Mouse (Mus musculus) testis, postnatal 10 days (tissue): Measurements from ENCODE around the gene Boc.

Experiments
- DNase-seq: peaks from one replicate; pipeline ENCODE4 v3.0.0; 2021; ENCODE audit warnings: low spot score

The Boc gene

GRCm38 (mm10) chr16:44552726-44553125, 6.0 kb downstream of the Boc start:
- DNase-seq = no peak

GRCm38 (mm10) chr16:44552036-44552435, 6.7 kb downstream of the Boc start:
- no peak for DNase-seq

GRCm38 (mm10) chr16:44551491-44551890, 7.2 kb downstream of the Boc start:
- DNase-seq = no peak

GRCm38 (mm10) chr16:44550843-44551242, 7.9 kb downstream of the Boc start:
- DNase-seq = peak; percentile 48

DNA sequence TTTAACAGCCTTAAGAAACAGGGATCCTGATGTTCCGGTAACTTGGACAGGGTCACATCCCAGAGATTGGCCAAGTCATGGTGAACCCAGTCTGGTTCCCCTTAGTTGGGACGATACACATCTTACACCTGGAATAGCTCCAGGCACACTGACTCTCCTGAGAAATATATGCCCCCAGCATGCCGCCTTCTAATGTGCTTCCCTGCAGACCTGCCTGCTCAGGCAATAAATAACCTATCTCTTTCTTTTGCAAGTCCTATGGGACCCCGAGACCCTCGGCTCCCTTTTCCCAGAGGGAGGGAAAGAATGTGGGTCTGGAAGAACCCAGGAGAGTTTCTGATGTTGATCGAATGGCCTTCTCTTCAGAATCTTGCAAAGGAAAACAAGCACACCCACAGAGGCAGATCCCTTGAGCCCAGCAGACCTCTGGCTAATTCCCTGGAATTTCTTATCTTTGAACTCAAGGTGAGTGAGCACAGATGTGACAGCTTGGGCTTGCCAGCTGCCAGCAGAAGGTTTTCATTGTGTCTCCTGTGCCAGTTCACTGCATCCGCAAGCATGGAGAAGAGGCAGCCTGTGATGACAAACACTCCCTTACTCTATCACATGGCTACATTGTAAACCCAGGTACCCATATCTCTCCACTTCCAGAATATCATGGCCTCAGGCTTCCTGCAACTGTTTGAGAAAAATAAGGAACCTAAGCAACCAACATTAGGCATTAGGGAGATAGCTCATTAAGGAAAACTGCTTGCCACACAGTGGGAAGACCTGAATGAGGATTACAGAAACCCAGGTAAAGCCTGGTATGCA, 8.6 kb downstream of the Boc start:
- DNase-seq = no peak

- DNase-seq = no peak
Measured at GRCm38 (mm10) chr16:44549381-44549780, 9.3 kb downstream of the Boc start.

GRCm38 (mm10) chr16:44547976-44548375, 10.7 kb downstream of the Boc start:
- DNase-seq = no peak

DNA sequence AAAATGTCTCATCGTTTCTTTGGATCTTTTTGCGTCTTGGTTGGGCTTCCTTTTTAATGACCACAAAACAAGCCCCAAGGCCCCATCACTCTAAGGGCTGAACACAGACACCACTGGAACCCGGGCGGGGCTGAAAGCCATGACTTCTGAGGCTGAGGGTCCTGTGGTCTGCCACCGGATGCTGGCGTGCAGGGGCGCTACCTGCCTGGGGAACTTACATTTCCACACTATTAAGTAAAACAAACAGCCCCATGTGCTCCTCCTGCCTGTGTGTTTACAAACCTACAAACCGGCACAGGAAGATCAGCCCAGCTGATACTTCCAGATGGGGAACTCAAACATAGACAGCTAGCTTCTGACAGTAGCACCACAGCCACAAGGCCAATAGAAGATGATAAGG, 11.9 kb downstream of the Boc start:
- DNase-seq = no peak

GRCm38 (mm10) chr16:44545939-44546338, 12.8 kb downstream of the Boc start:
- DNase-seq = no peak

GRCm38 (mm10) chr16:44545153-44545552, 13.5 kb downstream of the Boc start:
- DNase-seq = no peak

GRCm38 (mm10) chr16:44543098-44543497, 15.6 kb downstream of the Boc start:
- DNase-seq = no peak

GRCm38 (mm10) chr16:44542029-44542690, 16.5 kb downstream of the Boc start:
- no peak for DNase-seq

- DNase-seq = no peak
Measured at GRCm38 (mm10) chr16:44539611-44540010, 19.1 kb downstream of the Boc start.

GRCm38 (mm10) chr16:44538401-44539395, 20.0 kb downstream of the Boc start:
- no peak for DNase-seq

DNA sequence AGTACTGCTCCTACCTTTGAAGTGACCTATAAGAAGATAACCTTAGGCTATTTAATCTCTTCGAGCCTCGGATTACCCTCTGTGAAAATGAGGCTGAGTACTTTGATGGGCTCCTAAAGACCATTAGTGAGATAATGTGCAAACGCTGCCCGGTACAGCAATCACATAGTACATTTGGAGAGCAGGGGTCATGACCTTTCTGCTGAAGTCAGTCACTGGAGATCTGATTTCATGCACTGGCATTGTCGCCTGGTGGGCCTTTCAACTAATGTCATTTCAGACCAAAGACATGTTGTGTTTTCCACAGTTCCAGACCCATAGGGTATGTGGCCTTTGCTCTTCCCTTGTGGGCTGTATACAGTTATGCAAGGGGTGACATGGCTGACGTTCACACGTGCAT, 24.6 kb downstream of the Boc start:
- no peak for DNase-seq

GRCm38 (mm10) chr16:44533522-44533921, 25.2 kb downstream of the Boc start:
- DNase-seq = no peak

DNA sequence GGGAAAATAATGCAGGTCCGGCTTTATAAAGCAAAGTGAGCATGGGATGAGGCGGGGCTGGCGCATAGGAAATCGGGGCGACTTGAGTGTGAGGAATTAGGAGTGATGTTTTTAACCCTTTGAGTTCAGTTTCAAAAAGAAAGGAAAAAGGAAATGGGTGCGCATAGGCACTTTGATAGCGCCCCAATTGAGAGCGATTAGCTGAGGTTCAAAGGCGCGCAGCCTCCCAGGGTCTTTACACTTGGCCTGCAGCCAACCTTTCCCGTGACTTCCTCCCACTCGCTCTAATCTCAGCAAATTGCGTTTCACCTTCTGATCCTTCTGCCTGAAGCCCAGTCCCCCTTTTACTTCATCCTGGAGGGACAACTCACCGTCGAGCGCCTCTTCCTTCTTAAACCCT, 25.8 kb downstream of the Boc start:
- DNase-seq = no peak

DNA sequence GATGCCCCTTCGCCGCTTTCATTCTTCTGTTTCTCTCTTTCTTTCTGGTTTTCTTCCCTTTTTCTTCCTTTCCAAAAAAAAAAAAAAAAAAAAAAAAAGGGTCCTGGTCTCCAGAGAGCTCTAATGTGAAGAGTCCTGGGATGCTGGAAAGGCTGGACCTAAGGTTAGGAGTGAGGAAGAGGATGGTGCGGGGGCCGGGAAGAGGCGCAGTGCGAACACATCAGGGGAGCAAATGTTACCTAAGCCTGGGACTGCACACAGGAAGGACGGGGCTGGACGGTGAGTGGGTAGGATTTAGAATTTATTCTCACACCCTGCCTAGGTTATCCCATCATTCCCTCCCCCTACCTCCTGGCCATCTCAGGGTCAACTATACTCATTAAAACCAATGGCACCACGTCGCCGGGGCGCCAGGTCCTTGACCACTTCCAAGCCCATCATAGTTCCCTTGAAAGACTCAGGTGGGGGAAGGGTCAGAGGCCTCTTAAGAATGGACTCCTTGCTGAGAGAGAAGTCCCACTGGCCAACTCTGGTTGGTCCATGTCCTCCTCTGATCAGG, 27.4 kb downstream of the Boc start:
- DNase-seq = no peak

- DNase-seq = no peak
Measured at GRCm38 (mm10) chr16:44530829-44531228, 27.9 kb downstream of the Boc start.

- no peak for DNase-seq
Measured at GRCm38 (mm10) chr16:44530191-44530590, 28.5 kb downstream of the Boc start.

GRCm38 (mm10) chr16:44529691-44530090, 29.0 kb downstream of the Boc start:
- no peak for DNase-seq

DNA sequence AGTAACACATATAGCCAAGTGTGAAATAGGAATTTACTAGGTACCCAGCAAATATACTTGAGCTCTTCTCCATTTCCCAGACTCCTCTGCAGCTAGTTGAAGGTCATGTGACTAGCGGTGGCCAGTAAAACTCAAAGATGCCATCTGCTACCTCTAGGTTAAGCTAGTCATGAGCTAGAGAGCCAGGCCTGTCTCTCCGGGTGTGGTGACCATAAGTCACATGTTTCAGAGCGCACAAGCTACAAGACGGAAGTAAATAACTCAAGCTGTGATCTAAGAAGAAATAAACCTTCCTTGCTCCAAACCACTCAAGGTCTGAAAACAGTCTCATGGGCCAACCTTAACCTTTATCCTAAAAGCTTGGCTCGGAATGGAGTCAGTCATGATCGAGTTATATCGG, 29.7 kb downstream of the Boc start:
- no peak for DNase-seq
